Mouse (Mus musculus) C2C12 (cell line): ENCODE data around the gene Pgr. TPM values are rescaled to one million over a fixed set of nuclear protein-coding genes. Genes with fewer than 3 reads are reported as not detected.

ENCODE experiments used
- H3K27me3 ChIP-seq: one replicate; pipeline ENCODE4 v1.6.1; 2011; ENCODE audit not compliant: control insufficient read depth, insufficient read depth, insufficient read length
- H3K36me3 ChIP-seq: one replicate; pipeline ENCODE4 v1.6.1; 2011; ENCODE audit not compliant: control insufficient read depth, insufficient read depth
- H3K4me3 ChIP-seq: one replicate; pipeline ENCODE4 v1.5.1; 2011; ENCODE audit warnings: mild to moderate bottlenecking, control low read depth; ENCODE audit not compliant: poor library complexity, insufficient read depth, severe bottlenecking
- H3K79me2 ChIP-seq: one replicate; pipeline ENCODE4 v1.6.1; 2011; ENCODE audit not compliant: control insufficient read depth, insufficient read depth
- H3K79me3 ChIP-seq: one replicate; pipeline ENCODE4 v1.6.1; 2011; ENCODE audit warnings: low read depth, control low read depth
- H3ac ChIP-seq: one replicate; pipeline ENCODE3; 2011; ENCODE audit warnings: low read depth; ENCODE audit not compliant: control insufficient read depth, insufficient read length
- CEBPB ChIP-seq: IDR thresholded peaks from one replicate; pipeline ENCODE4 v1.6.1; 2011; ENCODE audit warnings: low read depth, mild to moderate bottlenecking, control low read depth, moderate library complexity
- CTCF ChIP-seq: IDR thresholded peaks from one replicate; pipeline ENCODE4 v1.5.1; 2011; ENCODE audit not compliant: control insufficient read depth, insufficient read depth, insufficient read length
- FOSL1 ChIP-seq: IDR thresholded peaks from one replicate; pipeline ENCODE4 v1.8.0; 2011; ENCODE audit warnings: mild to moderate bottlenecking, low read length; ENCODE audit not compliant: poor library complexity, insufficient read depth, severe bottlenecking
- MAX ChIP-seq: IDR thresholded peaks from one replicate; pipeline ENCODE4 v1.6.1; 2011; ENCODE audit warnings: mild to moderate bottlenecking, control low read depth
- MYOD1 ChIP-seq: IDR thresholded peaks from one replicate; pipeline ENCODE4 v1.6.1; 2011; ENCODE audit warnings: low read depth; ENCODE audit not compliant: control insufficient read depth, insufficient read length
- MYOG ChIP-seq: IDR thresholded peaks from one replicate; pipeline ENCODE4 v1.6.1; 2011; ENCODE audit not compliant: control insufficient read depth, insufficient read length; ENCODE audit errors: extremely low read depth
- USF1 ChIP-seq: IDR thresholded peaks from one replicate; pipeline ENCODE4 v1.6.1; 2011; ENCODE audit warnings: low read depth, mild to moderate bottlenecking, control low read depth, moderate library complexity
- polyA plus RNA-seq: library from polyadenylated mRNA; unstranded; fragments of >200 nt; fragmentation: generic; extraction: Trizol; gene quantifications from one replicate; pipeline ENCODE4 v1.2.1, GENCODE M21; 2012; ENCODE audit warnings: missing spikeins

Pgr gene
- polyA plus RNA-seq, 1 experiment = not detected

DNA sequence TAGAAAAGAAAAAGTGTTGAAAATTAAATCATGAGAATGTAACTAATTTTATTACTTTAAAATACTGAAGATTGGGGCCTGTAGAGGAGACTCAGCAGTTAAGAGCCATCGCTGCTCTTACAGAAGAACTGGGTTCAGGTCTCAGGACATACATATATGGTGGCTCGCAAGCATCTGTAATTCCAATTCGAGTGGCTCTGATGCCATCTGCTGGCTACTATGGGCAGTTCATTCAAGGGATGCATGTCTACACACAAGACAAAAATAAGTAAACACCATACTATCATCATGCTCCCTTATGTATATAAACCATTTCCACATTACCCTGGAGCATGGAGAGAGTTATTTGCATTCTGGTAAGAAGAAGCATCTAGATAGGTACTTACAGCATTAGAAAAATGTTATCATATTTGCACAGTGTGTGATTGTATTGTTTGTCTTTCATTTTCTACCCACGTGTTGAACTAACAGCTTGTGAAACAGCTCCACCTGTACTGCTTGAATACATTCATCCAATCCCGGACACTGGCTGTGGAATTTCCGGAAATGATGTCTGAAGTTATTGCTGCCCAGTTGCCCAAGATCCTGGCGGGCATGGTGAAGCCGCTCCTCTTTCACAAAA is 65.0 kb downstream of the Pgr start:
- H3K4me3 ChIP-seq = no peak overlapping the region
- no peak overlapping the region for H3ac ChIP-seq
- H3K79me3 ChIP-seq = no peaks in the 10 kb centered on the region
- no peaks in the 10 kb centered on the region for H3K27me3 ChIP-seq
- H3K79me2 ChIP-seq = no peaks in the 10 kb centered on the region
- TF ChIP-seq MYOG (no peak), CEBPB (no peak), MAX (no peak), CTCF (peak; percentile 23)
- no peaks in the 10 kb centered on the region for H3K36me3 ChIP-seq

DNA sequence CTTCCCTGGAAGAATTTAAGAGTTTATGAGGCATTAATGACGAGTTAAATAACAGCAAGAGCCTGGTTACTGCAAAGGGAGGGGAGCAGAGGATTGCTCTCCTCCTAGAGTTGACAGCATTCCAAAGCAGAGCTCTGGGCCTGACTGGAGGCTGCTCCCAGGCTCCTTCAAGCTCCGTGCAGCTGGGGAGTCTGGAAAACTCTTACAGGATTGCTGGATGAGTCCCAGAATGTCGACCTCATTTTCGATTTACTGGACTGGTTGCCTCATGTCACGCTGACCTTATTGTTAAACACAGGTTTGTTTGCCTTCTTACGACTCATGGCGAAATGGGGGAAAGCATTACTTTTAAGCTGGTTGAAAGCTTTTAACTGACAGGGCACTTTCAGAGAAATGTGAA is 70.6 kb downstream of the Pgr start:
- no peaks in the 10 kb centered on the region for H3K79me2 ChIP-seq
- no peak overlapping the region for H3K4me3 ChIP-seq
- no peaks in the 10 kb centered on the region for H3K27me3 ChIP-seq
- TF ChIP-seq USF1 (no peak), MYOD1 (no peak), CTCF (no peak), CEBPB (no peak), MYOG (no peak), FOSL1 (no peak), MAX (no peak)
- H3ac ChIP-seq = no peak overlapping the region
- no peaks in the 10 kb centered on the region for H3K36me3 ChIP-seq
- H3K79me3 ChIP-seq = no peaks in the 10 kb centered on the region

DNA sequence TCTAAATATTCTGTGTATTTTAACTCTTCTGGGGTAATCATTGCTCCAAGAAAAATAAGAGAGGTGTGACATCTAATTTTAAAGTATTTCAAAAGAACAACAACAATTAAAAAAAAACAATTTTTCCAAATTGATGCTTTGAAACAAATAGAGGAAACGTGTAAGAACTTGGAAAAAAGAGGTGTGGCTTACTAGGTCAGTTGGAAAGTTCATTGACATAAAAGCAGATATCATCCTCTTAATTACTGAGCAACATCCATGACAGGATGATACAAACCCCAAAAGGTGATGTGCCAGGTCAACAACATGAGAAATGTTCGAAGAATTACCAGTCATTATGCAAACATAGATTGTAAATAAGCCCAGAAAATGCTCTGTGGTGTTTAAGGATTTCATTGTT is 71.9 kb downstream of the Pgr start, which contains the start of gene Gm16485:
TSS of gene Gm16485 (plus strand) at position 301 of the 400 bp plus-strand sequence.
- Histone ChIP-seq H3K79me2 (no peaks in the 10 kb centered on the region), H3K36me3 (no peaks in the 10 kb centered on the region), H3K27me3 (no peaks in the 10 kb centered on the region), H3K79me3 (no peaks in the 10 kb centered on the region), H3ac (no peak within 1 kb of the TSS), H3K4me3 (no peak within 1 kb of the TSS)
- TF ChIP-seq CTCF = no peak
- no peak for TF ChIP-seq MAX
- no peak for TF ChIP-seq MYOG
- no peak for TF ChIP-seq USF1
- no peak for TF ChIP-seq CEBPB
- no peak for TF ChIP-seq MYOD1
- no peak for TF ChIP-seq FOSL1

DNA sequence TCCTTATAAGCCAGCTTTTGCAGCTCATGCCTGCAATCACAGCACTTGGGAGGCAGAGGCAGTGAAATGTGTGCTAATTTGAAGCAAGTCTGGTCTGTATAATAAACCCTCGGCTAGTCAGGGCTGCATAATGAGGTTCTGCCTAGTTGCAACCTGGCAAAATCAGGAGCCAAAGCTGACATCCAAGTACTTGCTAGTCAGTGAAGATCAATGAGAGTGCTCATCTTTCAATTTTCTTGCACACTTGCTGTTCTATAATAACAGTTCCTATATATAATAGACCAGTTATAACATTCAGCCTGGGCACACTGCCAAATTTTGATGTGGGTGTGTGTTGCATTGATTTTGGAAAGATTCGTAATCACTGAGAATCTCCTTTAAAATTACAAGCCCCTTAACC is 78.1 kb downstream of the Pgr start:
- H3K4me3 ChIP-seq = no peak overlapping the region
- H3ac ChIP-seq = no peak overlapping the region
- no peak for TF ChIP-seq FOSL1
- no peak for TF ChIP-seq CTCF
- TF ChIP-seq MYOD1 = no peak
- no peak for TF ChIP-seq USF1
- TF ChIP-seq MYOG = no peak
- TF ChIP-seq CEBPB = no peak
- no peak for TF ChIP-seq MAX
- H3K79me2 ChIP-seq = no peaks in the 10 kb centered on the region
- no peaks in the 10 kb centered on the region for H3K27me3 ChIP-seq
- H3K79me3 ChIP-seq = no peaks in the 10 kb centered on the region
- no peaks in the 10 kb centered on the region for H3K36me3 ChIP-seq

DNA sequence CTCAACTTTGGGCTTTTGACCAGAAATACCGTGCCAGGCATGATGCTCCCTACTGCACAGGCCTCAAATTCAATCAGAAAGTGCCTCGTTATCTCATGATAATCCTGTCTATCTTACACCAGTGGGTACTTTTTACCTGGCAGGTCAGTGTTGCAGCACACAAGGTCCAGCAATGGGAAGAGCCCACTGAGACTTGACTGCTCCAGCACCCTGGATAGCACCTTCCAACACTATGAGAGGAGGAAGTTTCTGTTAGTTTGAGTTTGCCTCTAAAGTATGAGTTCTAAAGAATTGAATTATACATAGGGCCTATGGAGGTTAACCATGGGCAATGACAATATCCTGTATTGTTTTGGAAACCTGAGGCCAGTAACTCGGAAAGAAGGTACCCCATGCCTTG is 82.7 kb downstream of the Pgr start:
- Histone ChIP-seq H3K4me3 (no peak overlapping the region), H3ac (no peak overlapping the region), H3K36me3 (no peaks in the 10 kb centered on the region), H3K27me3 (no peaks in the 10 kb centered on the region), H3K79me2 (no peaks in the 10 kb centered on the region), H3K79me3 (no peaks in the 10 kb centered on the region)
- TF ChIP-seq MYOD1 (no peak), MAX (no peak), MYOG (no peak), CTCF (no peak), FOSL1 (no peak), CEBPB (no peak), USF1 (no peak)

DNA sequence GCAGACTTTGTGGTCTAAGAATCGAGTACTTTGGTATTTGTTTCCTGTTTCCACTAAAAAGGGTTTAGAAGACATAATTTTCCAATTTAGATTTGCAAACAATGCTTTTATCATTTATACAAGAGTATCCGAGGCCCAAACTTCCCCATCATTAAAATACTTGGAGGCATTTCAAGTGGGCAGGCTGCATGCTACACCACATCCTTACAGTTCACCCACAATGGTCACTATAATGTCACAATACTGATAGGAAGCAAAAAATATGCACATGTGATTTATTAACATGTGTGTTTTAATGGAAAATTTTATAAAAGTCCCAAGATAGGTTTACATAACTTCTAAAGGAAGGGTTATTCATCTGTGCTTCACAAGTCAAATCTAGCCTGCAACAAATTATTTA is 96.9 kb downstream of the Pgr start:
- no peaks in the 10 kb centered on the region for H3K79me3 ChIP-seq

More for the DNA sequence above, 96.9 kb downstream of the Pgr start:
- no peaks in the 10 kb centered on the region for H3K79me2 ChIP-seq
- H3K27me3 ChIP-seq = no peaks in the 10 kb centered on the region
- H3ac ChIP-seq = no peak overlapping the region
- H3K36me3 ChIP-seq = peaks cover 20% of the 10 kb centered on the region
- TF ChIP-seq FOSL1 = no peak
- no peak overlapping the region for H3K4me3 ChIP-seq
